Mouse (Mus musculus) embryonic facial prominence, embryonic 15.5 days (tissue): ENCODE measurements around the gene Dusp12. TPM values are rescaled to one million over a fixed set of nuclear protein-coding genes. Genes with fewer than 3 reads are reported as not detected.

Experiments
- ATAC-seq: fragments of 200-750 bp; cut with Nextera tagmentation; 2 replicates; pipeline ENCODE4 v1.8.0; 2017; ENCODE audit warnings: low read depth, moderate TSS enrichment; ENCODE audit not compliant: insufficient number of reproducible peaks, low FRiP score, low TSS enrichment
- H3K27ac ChIP-seq: fragments of 300-500 bp; sonication (generic); replicated peaks from 2 replicates; pipeline ENCODE4 v1.5.1; 2015; ENCODE audit warnings: mild to moderate bottlenecking, inconsistent platforms
- H3K27me3 ChIP-seq: fragments of 300-500 bp; sonication (generic); 2 replicates; pipeline ENCODE4 v1.6.1; 2015; ENCODE audit warnings: inconsistent platforms
- H3K36me3 ChIP-seq: fragments of 300-500 bp; sonication (generic); 2 replicates; pipeline ENCODE4 v1.6.1; 2015; ENCODE audit warnings: mild to moderate bottlenecking, inconsistent platforms
- H3K4me1 ChIP-seq: fragments of 300-500 bp; sonication (generic); 2 replicates; pipeline ENCODE4 v1.6.1; 2015; ENCODE audit warnings: inconsistent platforms
- H3K4me2 ChIP-seq: fragments of 300-500 bp; sonication (generic); replicated peaks from 2 replicates; pipeline ENCODE4 v1.6.1; 2015; ENCODE audit warnings: mild to moderate bottlenecking, inconsistent platforms
- H3K4me3 ChIP-seq: fragments of 300-500 bp; sonication (generic); replicated peaks from 2 replicates; pipeline ENCODE4 v1.5.1; 2015; ENCODE audit warnings: mild to moderate bottlenecking, inconsistent platforms
- H3K9ac ChIP-seq: fragments of 300-500 bp; sonication (generic); 2 replicates; pipeline ENCODE4 v1.6.1; 2015; ENCODE audit warnings: inconsistent platforms
- H3K9me3 ChIP-seq: fragments of 300-500 bp; sonication (generic); replicated peaks from 2 replicates; pipeline ENCODE4 v1.6.1; 2016; ENCODE audit warnings: inconsistent platforms
- WGBS: fragments of 180-500 bp; shearing (Covaris S2); methylation state at CpG from one replicate; pipeline ENCODE4 v1.1.7; 2015; 5-methylcytosine and 5-hydroxymethylcytosine counted together
- polyA plus RNA-seq: library from polyadenylated mRNA; unstranded; fragments of >200 nt; fragmentation: Nextera tagmentation; extraction: Ambion mirVana; gene quantifications from 2 replicates; pipeline ENCODE4 v1.2.1, GENCODE M21; 2015

The Dusp12 gene
- polyA plus RNA-seq, 1 experiment from 2014 or later = 43.5 TPM

- H3K9ac ChIP-seq = no peak overlapping the region
- no peaks in the 10 kb centered on the region for H3K27me3 ChIP-seq
- no peak overlapping the region for H3K27ac ChIP-seq
- no peak for ATAC-seq
- 87% methylated on average over 1 of the region's 1 CpGs for WGBS
- H3K36me3 ChIP-seq = 0 out of 2 replicates have a peak, but pooled peaks cover 10% of the 10 kb centered on the region
- H3K4me1 ChIP-seq = no peaks in the 10 kb centered on the region
- no peak overlapping the region for H3K4me2 ChIP-seq
- H3K4me3 ChIP-seq = no peak overlapping the region
- no peaks in the 10 kb centered on the region for H3K9me3 ChIP-seq
Observed at GRCm38 (mm10) chr1:170829781-170830180, 55.6 kb downstream of the Dusp12 start.

GRCm38 (mm10) chr1:170829344-170829743 is 56.0 kb downstream of the Dusp12 start:
- WGBS = 79% methylated on average over 6 of the region's 6 CpGs
- H3K4me3 ChIP-seq = no peak overlapping the region
- 0 out of 2 replicates have a peak, but pooled peaks cover 10% of the 10 kb centered on the region for H3K36me3 ChIP-seq
- no peak overlapping the region for H3K9ac ChIP-seq
- no peak overlapping the region for H3K27ac ChIP-seq
- no peaks in the 10 kb centered on the region for H3K9me3 ChIP-seq
- ATAC-seq = no peak
- no peaks in the 10 kb centered on the region for H3K27me3 ChIP-seq
- no peaks in the 10 kb centered on the region for H3K4me1 ChIP-seq
- H3K4me2 ChIP-seq = no peak overlapping the region

Other genes starting within 250 kb of the Dusp12 start
- gene Olfml2b, start 241.0 kb downstream of the Dusp12 start, polyA plus RNA-seq = 30.6 and 34.5 TPM in 2 replicates
- gene Atf6, start 17.8 kb downstream of the Dusp12 start, polyA plus RNA-seq = 8.9 and 9.2 TPM in 2 replicates
- gene Gm26620, start 475 bp downstream of the Dusp12 start, polyA plus RNA-seq = 0.33 and 0.72 TPM in 2 replicates
- 0.12 TPM in 1 of 2 replicates, not detected in the other for gene Fcrlb, start 27.4 kb upstream of the Dusp12 start, polyA plus RNA-seq
- gene Fcrla, start 42.0 kb upstream of the Dusp12 start, polyA plus RNA-seq = not detected in 2 replicates
- gene Fcgr2b, start 91.0 kb upstream of the Dusp12 start, polyA plus RNA-seq = 4.3 and 4.5 TPM in 2 replicates
- gene Fcgr4, start 133.4 kb upstream of the Dusp12 start, polyA plus RNA-seq = 0.53 and 1.8 TPM in 2 replicates
- 25.6 and 26.1 TPM in 2 replicates for gene Fcgr3, start 179.4 kb upstream of the Dusp12 start, polyA plus RNA-seq
- 14.2 and 28.6 TPM in 2 replicates for gene Cfap126, start 228.4 kb upstream of the Dusp12 start, polyA plus RNA-seq